Mouse (Mus musculus) hindbrain, embryonic 10.5 days (tissue): ENCODE results near the gene Pde1a. TPM values are rescaled to one million over a fixed set of nuclear protein-coding genes. Genes with fewer than 3 reads are reported as not detected.

Source experiments
- DNase-seq: peaks from one replicate; pipeline ENCODE4 v3.0.0-alpha.2; 2017; ENCODE audit warnings: low spot score
- H3K27ac ChIP-seq: fragments of 300-500 bp; sonication (generic); 2 replicates; pipeline ENCODE4 v1.5.1; 2016; ENCODE audit warnings: mild to moderate bottlenecking, moderate library complexity
- H3K27me3 ChIP-seq: fragments of 300-500 bp; sonication (generic); 2 replicates; pipeline ENCODE4 v1.6.1; 2016; ENCODE audit warnings: mild to moderate bottlenecking; ENCODE audit not compliant: poor library complexity, insufficient read depth, severe bottlenecking
- H3K36me3 ChIP-seq: fragments of 300-500 bp; sonication (generic); 2 replicates; pipeline ENCODE4 v1.6.1; 2016; ENCODE audit warnings: mild to moderate bottlenecking, moderate library complexity
- H3K4me1 ChIP-seq: fragments of 300-500 bp; sonication (generic); replicated peaks from 2 replicates; pipeline ENCODE4 v1.6.1; 2016; ENCODE audit warnings: mild to moderate bottlenecking
- H3K4me3 ChIP-seq: fragments of 300-500 bp; sonication (generic); 2 replicates; pipeline ENCODE4 v1.5.1; 2016; ENCODE audit warnings: mild to moderate bottlenecking, moderate library complexity
- H3K9me3 ChIP-seq: fragments of 300-500 bp; sonication (generic); 2 replicates; pipeline ENCODE4 v1.6.1; 2016; ENCODE audit warnings: mild to moderate bottlenecking, moderate library complexity
- WGBS: fragments of 180-500 bp; shearing (Covaris S2); methylation state at CpG from one replicate; pipeline ENCODE4 v1.1.7; 2016; 5-methylcytosine and 5-hydroxymethylcytosine counted together
- polyA plus RNA-seq: library from polyadenylated mRNA; unstranded; fragments of >200 nt; fragmentation: Nextera tagmentation; extraction: Ambion mirVana; gene quantifications from 2 replicates; pipeline ENCODE4 v1.2.1, GENCODE M21; 2016

The Pde1a gene
- polyA plus RNA-seq, 1 experiment from 2014 or later = 0.55 TPM

- no peak for DNase-seq
- Histone ChIP-seq H3K4me3 (no peak overlapping the region), H3K27me3 (no peaks in the 10 kb centered on the region), H3K9me3 (no peaks in the 10 kb centered on the region), H3K36me3 (no peaks in the 10 kb centered on the region), H3K4me1 (0 out of 2 replicates have a peak, but pooled peaks cover 4% of the 10 kb centered on the region), H3K27ac (no peak overlapping the region)
- WGBS = 93% methylated on average over 4 of the region's 4 CpGs
Observed at GRCm38 (mm10) chr2:80079618-80080017, 49.6 kb downstream of the Pde1a start.

GRCm38 (mm10) chr2:80076323-80076722 lies 52.9 kb downstream of the Pde1a start:
- 0 out of 2 replicates have a peak, but pooled peaks cover 4% of the 10 kb centered on the region for H3K4me1 ChIP-seq
- 88% methylated on average over 4 of the region's 4 CpGs for WGBS
- H3K9me3 ChIP-seq = no peaks in the 10 kb centered on the region
- no peak overlapping the region for H3K27ac ChIP-seq
- no peak overlapping the region for H3K4me3 ChIP-seq
- DNase-seq = no peak
- no peaks in the 10 kb centered on the region for H3K36me3 ChIP-seq
- no peaks in the 10 kb centered on the region for H3K27me3 ChIP-seq

- H3K4me3 ChIP-seq = no peak overlapping the region
- H3K9me3 ChIP-seq = no peaks in the 10 kb centered on the region
- H3K27ac ChIP-seq = no peak overlapping the region
- H3K27me3 ChIP-seq = no peaks in the 10 kb centered on the region
- 0 out of 2 replicates have a peak, but pooled peaks cover 4% of the 10 kb centered on the region for H3K4me1 ChIP-seq
- WGBS = 93% methylated on average over 2 of the region's 2 CpGs
- H3K36me3 ChIP-seq = no peaks in the 10 kb centered on the region
- DNase-seq = no peak
Observed at GRCm38 (mm10) chr2:80074531-80074930, 54.7 kb downstream of the Pde1a start.

GRCm38 (mm10) chr2:80074046-80074445 lies 55.2 kb downstream of the Pde1a start:
- Histone ChIP-seq H3K4me1 (0 out of 2 replicates have a peak, but pooled peaks cover 4% of the 10 kb centered on the region), H3K9me3 (no peaks in the 10 kb centered on the region), H3K27me3 (no peaks in the 10 kb centered on the region), H3K27ac (no peak overlapping the region), H3K4me3 (no peak overlapping the region), H3K36me3 (no peaks in the 10 kb centered on the region)
- 57% methylated on average over 5 of the region's 5 CpGs for WGBS
- no peak for DNase-seq

- no peak for DNase-seq
- no peaks in the 10 kb centered on the region for H3K27me3 ChIP-seq
- no peaks in the 10 kb centered on the region for H3K9me3 ChIP-seq
- H3K36me3 ChIP-seq = no peaks in the 10 kb centered on the region
- H3K27ac ChIP-seq = no peak overlapping the region
- WGBS = 84% methylated on average over 2 of the region's 2 CpGs
- H3K4me3 ChIP-seq = no peak overlapping the region
- 0 out of 2 replicates have a peak, but pooled peaks cover 4% of the 10 kb centered on the region for H3K4me1 ChIP-seq
Observed at GRCm38 (mm10) chr2:80073426-80073825, 55.8 kb downstream of the Pde1a start.

- DNase-seq = no peak
- no peak overlapping the region for H3K27ac ChIP-seq
- no peaks in the 10 kb centered on the region for H3K4me1 ChIP-seq
- H3K36me3 ChIP-seq = no peaks in the 10 kb centered on the region
- H3K27me3 ChIP-seq = no peaks in the 10 kb centered on the region
- no peaks in the 10 kb centered on the region for H3K9me3 ChIP-seq
- whole genome bisulfite sequencing = 74% methylated on average over 3 of the region's 3 CpGs
- H3K4me3 ChIP-seq = no peak overlapping the region
Observed at GRCm38 (mm10) chr2:80069745-80070144, 59.5 kb downstream of the Pde1a start.

- H3K4me3 ChIP-seq = no peak overlapping the region
- H3K9me3 ChIP-seq = no peaks in the 10 kb centered on the region
- DNase-seq = no peak
- H3K27me3 ChIP-seq = no peaks in the 10 kb centered on the region
- H3K36me3 ChIP-seq = no peaks in the 10 kb centered on the region
- no peak overlapping the region for H3K27ac ChIP-seq
- H3K4me1 ChIP-seq = no peaks in the 10 kb centered on the region
- 80% methylated on average over 4 of the region's 4 CpGs for WGBS
Observed at GRCm38 (mm10) chr2:80066449-80066848, 62.8 kb downstream of the Pde1a start.

- H3K9me3 ChIP-seq = no peaks in the 10 kb centered on the region
- no peak overlapping the region for H3K27ac ChIP-seq
- DNase-seq = no peak
- H3K4me3 ChIP-seq = no peak overlapping the region
- H3K27me3 ChIP-seq = no peaks in the 10 kb centered on the region
- no peaks in the 10 kb centered on the region for H3K4me1 ChIP-seq
- H3K36me3 ChIP-seq = no peaks in the 10 kb centered on the region
Observed at GRCm38 (mm10) chr2:80056062-80056461, 73.2 kb downstream of the Pde1a start.

- Histone ChIP-seq H3K27me3 (no peaks in the 10 kb centered on the region), H3K4me1 (no peaks in the 10 kb centered on the region), H3K9me3 (no peaks in the 10 kb centered on the region), H3K27ac (no peak overlapping the region), H3K36me3 (no peaks in the 10 kb centered on the region), H3K4me3 (no peak overlapping the region)
- 82% methylated on average over 3 of the region's 3 CpGs for WGBS
- no peak for DNase-seq
Observed at GRCm38 (mm10) chr2:80054042-80054441, 75.2 kb downstream of the Pde1a start.

- no peak for DNase-seq
- WGBS = 92% methylated on average over 4 of the region's 4 CpGs
- no peaks in the 10 kb centered on the region for H3K27me3 ChIP-seq
- no peaks in the 10 kb centered on the region for H3K9me3 ChIP-seq
- H3K4me3 ChIP-seq = no peak overlapping the region
- H3K4me1 ChIP-seq = no peaks in the 10 kb centered on the region
- no peaks in the 10 kb centered on the region for H3K36me3 ChIP-seq
- no peak overlapping the region for H3K27ac ChIP-seq
Observed at GRCm38 (mm10) chr2:80046751-80047513, 82.3 kb downstream of the Pde1a start.

- H3K9me3 ChIP-seq = no peaks in the 10 kb centered on the region
- 65% methylated on average over 10 of the region's 10 CpGs for WGBS
- no peaks in the 10 kb centered on the region for H3K27me3 ChIP-seq
- no peaks in the 10 kb centered on the region for H3K4me1 ChIP-seq
- DNase-seq = no peak
- no peak overlapping the region for H3K4me3 ChIP-seq
- no peaks in the 10 kb centered on the region for H3K36me3 ChIP-seq
- no peak overlapping the region for H3K27ac ChIP-seq
Observed at GRCm38 (mm10) chr2:80038642-80039445, 90.4 kb downstream of the Pde1a start.

GRCm38 (mm10) chr2:80037971-80038370 lies 91.3 kb downstream of the Pde1a start:
- Histone ChIP-seq H3K4me3 (no peak overlapping the region), H3K27ac (no peak overlapping the region), H3K36me3 (no peaks in the 10 kb centered on the region), H3K4me1 (no peaks in the 10 kb centered on the region), H3K9me3 (no peaks in the 10 kb centered on the region), H3K27me3 (no peaks in the 10 kb centered on the region)
- DNase-seq = no peak
- 88% methylated on average over 5 of the region's 5 CpGs for WGBS

GRCm38 (mm10) chr2:80029051-80029450 lies 100.2 kb downstream of the Pde1a start:
- Histone ChIP-seq H3K9me3 (no peaks in the 10 kb centered on the region), H3K4me1 (no peaks in the 10 kb centered on the region), H3K36me3 (no peaks in the 10 kb centered on the region), H3K27me3 (no peaks in the 10 kb centered on the region), H3K4me3 (no peak overlapping the region), H3K27ac (no peak overlapping the region)
- DNase-seq = no peak
- 80% methylated on average over 2 of the region's 2 CpGs for WGBS
